Mouse (Mus musculus) spleen, postnatal 4 days (tissue): ENCODE results near the gene Cpne2.

Experiments used
- DNase-seq, 2 experiments: peaks; one replicate each; pipeline ENCODE4 v3.0.0; 2022; ENCODE audit warnings: low spot score in 2 of 2

Cpne2 gene

GRCm38 (mm10) chr8:94535631-94536030, 2.8 kb downstream of the Cpne2 start:
- no peak for DNase-seq

GRCm38 (mm10) chr8:94537456-94537855, 4.7 kb downstream of the Cpne2 start:
- DNase-seq = no peak

DNA sequence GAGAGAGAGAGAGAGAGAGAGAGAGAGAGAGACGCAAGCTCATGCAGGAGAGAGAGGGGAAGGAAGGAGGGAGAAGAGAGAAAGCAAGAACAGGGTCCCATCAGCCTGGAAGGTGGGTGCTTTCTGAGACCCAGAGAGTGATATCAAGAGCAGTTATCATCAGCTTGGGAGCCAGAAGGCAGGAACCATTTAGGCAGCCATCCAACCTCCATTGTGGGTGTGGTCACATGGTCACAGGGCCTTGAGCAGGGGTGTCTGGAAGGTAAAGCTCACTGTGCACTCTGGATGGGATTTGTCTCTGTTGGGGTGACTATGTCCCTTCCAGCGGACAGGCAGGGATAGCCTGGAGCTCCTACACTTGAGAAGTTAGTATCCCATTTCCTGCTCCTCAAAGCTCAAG, 7.2 kb downstream of the Cpne2 start:
- peak in 1 of 2 experiments; percentile 32 for DNase-seq

DNA sequence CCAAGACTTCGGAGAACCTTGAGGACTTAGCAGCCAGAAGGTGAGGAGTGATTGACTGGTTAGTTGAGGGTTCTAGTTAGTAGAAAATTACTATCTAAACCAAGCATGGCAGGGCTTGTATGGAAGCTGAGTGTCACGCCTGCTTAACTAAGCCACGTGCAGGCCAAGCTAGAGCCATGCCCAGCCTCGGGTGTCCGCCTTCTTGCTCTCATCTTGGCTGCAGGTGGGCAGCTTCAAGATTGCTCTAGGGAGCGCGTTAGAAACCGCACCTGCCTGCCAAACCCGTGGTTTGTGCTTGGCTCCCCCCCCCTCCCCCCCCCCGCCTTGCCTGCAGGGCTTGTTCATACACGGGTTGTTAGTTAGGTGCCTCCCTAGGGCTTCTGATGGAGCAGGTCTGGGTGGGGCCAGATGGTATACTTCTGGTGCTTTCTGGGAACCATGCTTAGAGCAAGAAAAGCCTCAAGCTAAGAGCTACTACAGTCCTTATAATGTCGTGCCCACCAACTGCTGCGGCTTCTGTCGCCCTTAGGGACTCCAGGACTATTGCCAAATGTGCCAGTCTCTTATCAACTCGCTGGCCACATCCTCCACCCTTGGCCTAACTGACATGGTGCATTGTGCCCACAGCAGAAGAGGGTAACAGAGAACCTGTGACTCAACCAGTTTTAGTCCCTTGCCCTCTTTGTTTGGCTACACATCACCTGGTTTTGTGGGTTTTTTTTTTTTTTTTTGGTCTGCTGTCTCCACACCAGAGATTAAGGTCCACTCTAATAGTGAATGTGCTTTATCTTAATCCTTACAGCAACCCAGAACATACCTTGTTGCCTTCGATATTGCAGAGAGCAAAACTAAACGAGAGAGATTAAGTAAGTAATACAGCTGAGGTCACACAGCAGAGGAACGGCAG, 8.4 kb downstream of the Cpne2 start:
- no peak for DNase-seq

GRCm38 (mm10) chr8:94543981-94544380, 11.2 kb downstream of the Cpne2 start:
- DNase-seq = no peak

DNA sequence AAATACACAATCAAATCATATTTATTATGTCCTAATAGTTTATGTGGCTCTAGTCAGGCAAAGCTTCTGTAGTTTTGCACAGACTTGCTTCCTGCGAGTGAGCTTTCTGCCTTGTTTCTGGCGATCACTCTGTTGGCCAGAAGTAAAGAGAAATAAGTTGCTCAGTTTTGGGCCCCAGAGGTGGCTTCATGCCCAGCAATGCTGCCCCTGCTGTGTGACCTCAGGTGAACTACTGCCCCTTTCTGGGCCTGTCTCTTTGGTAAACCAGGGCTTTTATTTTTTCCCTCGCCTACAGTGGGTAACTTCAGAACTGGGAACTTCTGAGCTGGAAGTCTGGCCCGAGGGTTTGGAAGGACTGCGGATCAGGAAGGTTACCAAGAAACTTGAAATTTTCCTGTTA, 16.3 kb downstream of the Cpne2 start:
- no peak for DNase-seq

DNA sequence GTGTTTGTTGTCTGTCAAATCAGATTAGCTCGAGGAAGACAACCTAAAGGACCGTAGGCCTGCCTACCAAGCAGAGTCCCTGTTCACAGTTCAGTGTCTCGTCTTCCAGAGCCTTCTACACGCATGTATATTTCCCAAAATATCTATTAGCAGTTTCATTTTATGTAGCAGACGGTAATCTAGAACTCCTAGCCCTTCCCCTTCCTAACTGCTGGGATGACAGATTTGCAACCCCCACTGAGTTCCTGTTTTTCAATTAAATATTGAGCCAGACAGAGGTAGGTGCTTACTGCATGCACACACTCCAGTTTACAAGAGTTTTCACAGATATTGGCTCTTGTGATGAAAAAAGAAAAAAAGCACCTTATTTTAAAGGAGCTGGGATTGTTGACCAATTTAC, 16.7 kb downstream of the Cpne2 start:
- DNase-seq = no peak

GRCm38 (mm10) chr8:94549998-94550397, 17.2 kb downstream of the Cpne2 start:
- DNase-seq = no peak

GRCm38 (mm10) chr8:94551471-94552422, 19.0 kb downstream of the Cpne2 start:
- DNase-seq = no peak

- DNase-seq = no peak
Observed at GRCm38 (mm10) chr8:94552696-94553095, 19.9 kb downstream of the Cpne2 start.

DNA sequence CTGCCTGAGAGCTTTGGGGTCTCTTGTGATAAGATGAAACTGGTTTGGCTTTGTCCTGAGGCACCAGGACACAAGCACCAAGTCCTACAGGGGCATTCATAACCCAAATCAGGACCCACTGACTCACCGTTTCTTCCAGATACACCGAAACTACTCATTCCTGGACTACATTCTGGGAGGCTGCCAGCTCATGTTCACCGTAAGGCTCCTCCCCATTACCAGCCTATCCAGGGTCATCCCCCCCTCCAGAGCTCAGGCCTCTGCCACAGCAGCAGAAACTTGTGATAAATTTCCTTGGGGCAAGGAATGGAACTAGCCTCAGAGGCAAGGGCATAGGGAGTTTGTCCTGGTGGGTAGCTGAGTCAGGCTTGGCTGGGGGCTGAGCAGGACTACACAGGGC, 24.5 kb downstream of the Cpne2 start:
- no peak for DNase-seq

- no peak for DNase-seq
Observed at GRCm38 (mm10) chr8:94561256-94561655, 28.5 kb downstream of the Cpne2 start.

GRCm38 (mm10) chr8:94564421-94564820, 31.6 kb downstream of the Cpne2 start:
- DNase-seq = no peak

- DNase-seq = no peak
Observed at GRCm38 (mm10) chr8:94566033-94566432, 33.2 kb downstream of the Cpne2 start.

GRCm38 (mm10) chr8:94566446-94567158, 33.8 kb downstream of the Cpne2 start:
- no peak for DNase-seq

DNA sequence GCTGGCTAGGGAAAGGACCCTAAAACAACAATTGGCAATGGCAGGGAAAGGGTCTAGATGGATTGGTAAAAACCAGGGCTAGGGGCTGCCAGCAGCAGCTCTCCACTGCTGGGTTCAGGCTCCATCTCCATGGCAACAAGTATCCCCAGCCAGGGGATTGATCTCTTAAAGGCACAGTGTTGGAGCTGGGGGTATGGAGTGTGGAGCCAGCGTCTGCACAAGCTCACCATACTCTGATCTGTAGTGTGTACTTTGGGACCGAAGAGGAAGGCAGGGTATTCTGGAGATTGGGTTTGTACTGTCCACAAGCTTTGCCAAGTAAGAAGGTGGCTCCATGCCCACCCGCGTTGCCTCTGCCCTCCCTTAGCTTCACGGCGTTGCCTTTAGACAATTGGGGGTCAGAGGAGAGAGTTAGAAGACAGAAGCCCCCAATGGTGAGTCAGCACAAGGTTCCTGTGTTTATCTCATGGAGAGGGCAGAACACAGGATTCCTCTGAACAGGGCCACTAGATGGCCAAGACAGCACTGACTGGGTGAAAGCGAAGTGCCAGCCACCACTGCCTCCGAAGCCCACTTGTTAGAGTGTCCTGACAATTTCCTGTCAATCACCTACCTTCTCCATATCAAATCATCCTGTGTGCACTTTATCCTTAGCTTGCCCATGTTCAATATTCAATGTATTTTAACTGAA, 34.5 kb downstream of the Cpne2 start:
- no peak for DNase-seq

- no peak for DNase-seq
Observed at GRCm38 (mm10) chr8:94568098-94568497, 35.3 kb downstream of the Cpne2 start.

DNA sequence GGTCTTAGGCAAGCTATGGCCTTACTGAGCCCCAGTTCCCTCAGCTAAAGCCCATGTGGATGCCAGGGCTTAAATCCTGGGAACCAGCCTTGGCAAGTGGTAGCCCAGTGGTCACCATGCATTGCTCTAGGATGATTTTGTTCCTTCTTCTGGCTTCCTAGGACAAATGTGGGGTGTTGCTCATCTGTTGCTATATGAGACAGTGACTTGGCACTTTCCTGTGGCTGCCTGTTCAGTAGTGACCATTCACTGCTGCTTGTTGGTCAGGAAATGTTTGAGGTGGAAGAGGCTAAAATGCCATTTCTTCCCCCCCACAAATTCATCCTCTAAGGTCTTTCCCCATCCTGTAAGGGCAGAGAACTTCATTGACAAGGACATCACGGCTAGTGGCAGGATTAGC, 36.6 kb downstream of the Cpne2 start:
- DNase-seq = no peak

DNA sequence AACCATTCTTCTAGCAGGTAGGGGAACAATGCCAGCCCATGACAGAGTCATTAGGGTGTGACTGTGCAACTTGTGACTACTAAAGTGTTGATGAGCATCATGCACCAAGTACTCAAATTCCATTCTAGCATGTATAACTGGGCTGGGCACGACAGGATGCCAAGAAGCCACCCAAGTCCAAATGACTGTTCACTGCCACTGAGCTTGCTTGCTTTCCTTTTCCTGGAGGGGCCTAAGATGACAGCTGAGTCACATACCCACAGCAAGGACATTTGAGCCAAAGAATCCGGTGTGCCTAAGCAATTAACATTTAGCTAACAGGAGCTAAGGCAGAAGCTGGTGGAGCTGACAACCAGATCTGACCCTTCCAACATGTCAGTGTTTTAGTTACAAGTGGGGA, 39.1 kb downstream of the Cpne2 start:
- no peak for DNase-seq

GRCm38 (mm10) chr8:94574159-94574907, 41.5 kb downstream of the Cpne2 start:
- no peak for DNase-seq

- DNase-seq = no peak
Observed at GRCm38 (mm10) chr8:94575148-94575547, 42.4 kb downstream of the Cpne2 start.
